Mouse (Mus musculus) gastrocnemius, postnatal 4 days (tissue): ENCODE measurements at regions not wholly inside any gene's neighbourhood (a gene's known extent, or its start where the extent isn't known, plus 50 kb on each side); places are given as distances from the start of the nearest gene placed in this dataset.
A peak's percentile ranks its signal among the peaks of the same experiment; 100 is the strongest.

Source experiments
- DNase-seq, 2 experiments: peaks; one replicate each; pipeline ENCODE4 v3.0.0; 2021 to 2022; ENCODE audit warnings: low spot score in 2 of 2, mixed read lengths in 2 of 2

DNA sequence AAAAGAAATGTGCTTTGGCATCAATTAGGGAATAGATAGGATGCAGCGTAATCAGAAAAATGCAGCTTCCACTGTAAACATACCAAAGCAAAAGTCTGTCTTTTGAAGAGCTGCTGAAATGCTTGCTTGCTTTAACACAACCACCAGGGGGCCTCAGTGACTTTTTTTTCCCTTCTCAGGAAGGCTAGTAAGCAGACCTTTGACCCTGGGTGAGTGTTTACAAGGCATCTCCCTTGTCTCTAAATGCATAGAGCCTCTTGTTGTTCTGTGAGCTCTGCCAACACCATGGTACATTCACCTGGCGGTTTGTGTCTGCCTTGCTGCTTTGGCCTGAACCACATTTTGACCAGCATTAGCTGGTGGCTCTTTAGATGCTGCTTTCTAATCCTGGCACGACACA, 191.9 kb upstream of the C9orf72 start:
- DNase-seq: peak in 1 of 2 experiments; percentile 20

DNA sequence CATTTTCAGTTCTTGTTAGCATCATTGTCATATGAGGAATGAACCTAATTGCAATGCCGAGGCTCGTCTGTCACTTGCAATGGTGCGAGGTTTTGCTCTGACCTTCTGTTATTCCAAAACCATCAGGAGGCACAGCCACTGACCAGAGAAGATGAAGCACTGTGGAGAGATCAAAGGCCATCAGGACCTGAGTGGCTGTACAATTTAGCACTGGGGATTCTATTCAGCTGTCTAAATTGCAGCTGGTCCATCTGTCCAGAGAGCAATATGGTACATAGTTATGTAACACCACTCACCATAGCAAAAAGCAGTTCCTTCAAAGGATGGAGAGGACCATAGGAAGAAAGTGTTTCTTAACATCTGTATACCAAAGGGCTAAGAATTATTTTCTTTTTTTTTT, 187.5 kb upstream of the C9orf72 start:
- DNase-seq: no peak

DNA sequence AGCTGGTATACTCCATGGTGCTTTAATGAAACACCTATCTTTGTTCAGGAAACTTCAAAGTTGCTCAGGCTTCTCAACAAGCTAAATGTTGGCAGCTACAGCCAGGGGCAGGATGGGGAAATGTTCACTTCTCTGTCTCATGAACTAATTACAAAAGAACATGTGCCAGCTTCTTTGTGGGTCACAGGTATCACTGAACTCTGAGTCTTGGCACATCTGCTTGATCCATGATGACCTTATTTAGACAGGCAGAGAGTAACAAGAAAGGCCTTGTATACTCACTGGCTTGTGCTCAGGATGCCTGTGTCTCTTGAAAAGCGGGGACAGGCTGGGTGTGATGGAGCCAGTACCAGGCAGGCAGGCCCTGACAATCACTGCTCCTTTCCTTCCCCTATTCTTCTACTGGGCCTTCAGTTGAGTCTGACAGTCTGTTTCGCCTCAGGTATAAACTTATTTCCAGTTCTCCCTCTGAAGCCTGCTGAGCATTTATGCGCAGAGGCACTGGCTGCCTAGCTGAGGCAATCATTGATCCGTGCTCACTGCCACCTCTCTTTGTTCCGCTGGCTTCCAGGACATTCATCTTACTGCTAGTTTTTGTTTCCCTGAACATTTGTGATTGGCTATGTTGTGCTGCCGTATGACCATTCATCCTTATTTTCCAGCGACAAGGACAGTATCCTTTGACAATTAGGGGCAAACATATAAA, 179.5 kb upstream of the C9orf72 start:
- DNase-seq: no peak

DNA sequence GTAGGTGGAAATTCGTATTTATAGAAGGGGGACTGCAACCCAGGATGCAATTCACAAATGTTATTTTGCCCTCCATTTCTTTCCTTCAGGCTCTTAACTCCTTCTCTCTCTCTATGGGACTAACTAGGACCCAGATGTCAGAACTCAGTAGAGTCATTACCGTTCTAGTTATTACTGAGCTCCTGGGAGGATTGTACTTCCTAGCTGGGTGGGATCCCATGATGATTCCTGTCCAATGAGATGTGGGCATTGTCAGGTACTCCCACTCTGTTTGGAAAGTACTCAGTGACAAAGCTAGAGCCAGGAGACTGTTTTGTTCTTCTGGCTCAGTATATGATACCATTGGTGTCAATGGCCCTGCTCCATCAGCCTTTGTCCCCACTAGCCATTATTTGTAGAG, 178.1 kb upstream of the C9orf72 start:
- DNase-seq: no peak

DNA sequence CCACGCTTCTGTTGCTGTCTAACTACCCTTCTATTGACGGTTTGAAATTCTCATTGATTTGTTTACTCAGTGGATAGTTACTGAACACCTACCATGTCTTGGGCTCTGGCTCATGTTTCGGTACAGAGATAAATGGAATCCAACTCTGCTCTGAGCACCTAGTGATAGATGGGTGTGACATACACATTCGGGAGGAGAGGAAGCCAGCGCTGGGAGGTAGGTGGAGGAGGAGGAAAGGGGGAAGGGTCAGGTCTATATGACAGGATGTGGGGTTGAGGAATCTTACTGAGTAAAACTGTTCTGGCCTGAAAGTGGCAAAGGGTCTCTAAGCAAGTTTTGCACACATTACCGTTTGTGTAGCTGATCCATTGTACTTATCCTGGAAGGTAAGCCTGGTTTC, 177.6 kb upstream of the C9orf72 start:
- no peak for DNase-seq

DNA sequence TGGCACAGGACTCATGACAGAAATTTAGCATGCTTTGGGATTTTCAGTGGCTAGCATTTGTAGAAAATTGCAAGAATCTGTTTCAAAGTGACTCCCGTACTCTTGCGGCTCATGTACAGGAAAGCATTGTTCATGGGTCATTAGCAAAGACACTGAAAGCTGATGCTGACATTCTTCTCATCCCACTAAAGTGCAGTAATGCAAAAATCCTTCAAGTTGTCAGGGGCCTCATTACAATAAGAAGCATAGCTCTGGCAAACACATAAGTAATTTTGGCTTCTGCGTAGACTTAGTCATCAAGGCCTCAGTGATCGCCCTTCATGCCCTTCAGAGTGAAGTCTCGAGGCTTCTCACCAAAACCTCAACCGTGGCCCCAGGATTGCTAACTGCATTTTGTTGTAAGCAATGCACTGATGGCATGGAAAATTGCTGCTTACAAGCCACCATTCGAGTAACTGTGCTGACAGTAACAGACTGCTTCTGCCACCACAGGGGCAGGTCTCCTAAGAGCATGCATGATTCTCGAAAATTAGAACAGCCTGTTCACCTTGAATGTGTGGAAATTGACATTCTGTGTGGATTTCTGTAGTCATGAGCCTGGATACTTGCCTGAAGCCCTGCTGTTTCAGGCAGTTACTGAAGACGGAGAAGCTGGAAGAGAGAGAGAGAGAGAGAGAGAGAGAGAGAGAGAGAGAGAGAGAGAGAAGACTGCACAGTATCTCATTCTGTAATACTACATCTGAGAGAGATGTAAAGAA, 176.6 kb upstream of the C9orf72 start:
- no peak for DNase-seq

DNA sequence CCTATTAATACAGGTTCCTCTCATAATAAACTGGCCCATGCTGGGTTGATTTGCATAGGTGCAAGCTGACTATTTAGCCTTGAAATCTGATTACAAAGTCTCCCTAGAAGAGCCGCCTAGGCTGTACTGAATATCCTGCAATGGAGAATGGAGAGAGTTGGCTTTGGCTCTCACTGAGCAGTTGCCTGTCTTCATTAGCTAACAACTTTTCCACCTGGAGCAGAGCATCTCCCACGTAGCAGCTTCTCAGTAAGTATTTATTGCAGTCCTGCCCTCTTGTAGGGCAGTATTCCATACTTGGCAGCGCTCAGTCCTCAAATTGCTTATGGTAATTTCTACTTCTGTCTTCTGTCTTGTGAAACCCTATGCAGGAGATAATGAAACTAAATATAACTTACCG, 175.8 kb upstream of the C9orf72 start:
- DNase-seq: no peak

DNA sequence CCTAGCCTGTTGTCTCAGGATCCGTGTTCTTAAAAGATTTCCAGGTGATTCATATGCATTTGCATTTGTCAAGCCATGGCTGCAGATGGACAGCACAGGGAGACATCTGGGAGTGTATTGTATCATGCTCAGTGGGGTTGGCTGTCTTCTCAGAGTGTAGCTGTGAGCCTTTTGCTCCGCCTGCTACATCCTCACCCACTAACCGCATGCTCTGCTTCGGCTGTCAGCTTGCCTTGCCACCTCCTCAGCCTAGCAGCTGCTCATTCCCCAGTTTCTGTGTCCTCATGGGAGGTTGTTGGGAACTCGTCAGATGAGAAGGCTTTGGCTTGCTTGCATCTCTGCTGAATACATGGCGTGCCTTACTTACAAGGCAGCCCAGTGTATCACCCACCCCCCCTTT, 174.5 kb upstream of the C9orf72 start:
- DNase-seq: no peak

DNA sequence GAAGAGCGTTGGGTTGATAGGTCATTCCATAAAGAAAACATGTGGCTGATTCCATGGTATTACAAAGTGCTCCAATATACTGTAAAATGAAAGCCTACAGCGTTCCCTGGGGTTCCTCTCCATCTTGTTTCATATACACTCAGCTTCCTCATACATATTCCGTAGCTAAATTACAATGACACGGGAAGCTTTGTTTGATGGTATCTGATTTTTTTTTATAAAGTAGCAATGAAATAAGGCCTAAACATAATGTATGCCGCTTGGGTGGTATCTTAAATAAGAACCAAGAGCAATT, 169.6 kb upstream of the C9orf72 start:
- DNase-seq: no peak

DNA sequence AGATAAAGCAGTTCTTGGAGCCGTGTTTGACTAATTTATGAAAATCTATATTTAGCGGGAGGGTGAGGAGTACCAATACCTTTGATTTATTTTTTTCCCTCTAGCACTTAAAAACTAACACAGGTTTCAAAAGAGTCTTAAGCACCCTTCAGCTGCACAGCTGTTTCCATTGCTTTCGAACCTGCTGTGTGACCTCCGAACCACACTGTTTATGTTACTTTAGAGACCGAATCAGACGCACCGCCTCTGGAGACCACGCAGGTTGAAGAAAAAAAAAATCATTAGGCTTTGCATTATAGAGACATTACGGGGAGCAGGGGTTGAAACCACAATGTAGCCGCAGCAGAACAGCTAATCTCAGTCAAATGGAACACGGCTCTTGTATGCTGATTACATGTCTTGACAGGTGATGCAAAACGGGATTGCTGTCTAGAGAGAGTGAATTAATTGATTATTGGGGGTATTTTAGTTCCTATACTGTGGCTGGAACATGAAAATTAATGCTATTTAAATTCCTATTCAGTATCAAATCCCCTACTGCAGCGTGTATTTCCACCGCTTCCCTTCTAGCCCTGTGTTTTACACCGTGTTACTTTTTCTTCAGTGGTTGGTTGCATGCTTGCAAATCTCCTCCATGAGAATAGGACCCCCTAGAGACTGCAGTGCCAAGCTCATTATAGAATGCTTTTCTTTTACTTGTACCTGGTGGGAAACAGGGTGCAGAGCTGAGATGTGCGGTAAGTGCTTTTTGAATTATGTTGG, 169.0 kb upstream of the C9orf72 start:
- no peak for DNase-seq

DNA sequence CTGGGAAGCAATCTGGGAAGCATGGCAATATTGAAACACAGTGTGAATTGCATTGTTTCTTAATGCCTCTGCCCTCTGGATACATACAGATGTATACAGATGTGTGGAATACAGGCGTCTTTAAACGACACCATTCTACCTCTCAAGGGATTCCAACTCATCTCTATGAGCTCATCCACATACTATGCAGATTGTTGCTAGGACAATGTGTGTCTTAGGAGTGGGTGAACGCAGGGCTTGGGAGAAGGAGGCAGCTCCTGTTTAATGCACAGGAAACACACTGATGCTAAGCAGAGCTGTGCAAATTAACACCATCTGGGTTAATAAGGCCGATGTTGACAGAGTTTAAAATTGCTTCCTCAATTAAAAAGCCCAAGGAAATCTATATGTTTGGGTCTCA, 149.8 kb upstream of the C9orf72 start:
- no peak for DNase-seq

DNA sequence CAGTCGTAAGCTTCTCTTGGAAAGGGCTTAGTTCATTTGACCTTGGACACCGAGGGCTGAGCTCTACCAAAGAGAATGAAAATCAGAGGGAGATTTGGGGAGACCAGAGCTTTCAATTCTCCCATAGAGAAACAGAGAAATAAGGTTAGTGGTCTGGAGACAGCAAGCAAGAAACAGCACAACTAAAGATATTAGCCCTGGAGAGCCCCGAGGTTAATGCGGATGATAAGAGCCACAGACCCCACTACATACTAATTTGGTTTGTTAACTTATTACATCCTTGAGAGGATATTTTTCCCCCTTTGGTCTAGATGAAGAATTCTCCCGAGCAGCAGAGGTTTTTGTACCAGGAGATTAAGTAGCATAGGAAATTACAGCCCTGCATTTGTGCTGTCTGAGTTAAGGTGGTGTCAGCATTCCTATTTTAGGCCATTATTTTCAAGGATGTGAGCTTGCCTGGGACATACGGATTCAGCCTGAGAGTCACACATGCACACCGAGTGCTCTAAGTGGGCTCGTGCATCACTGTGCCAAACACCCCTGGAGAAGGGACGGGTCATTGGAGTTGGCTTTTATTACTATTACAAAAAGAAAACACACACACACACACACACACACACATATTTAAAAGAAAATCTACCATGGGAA, 147.4 kb upstream of the C9orf72 start:
- DNase-seq: no peak

DNA sequence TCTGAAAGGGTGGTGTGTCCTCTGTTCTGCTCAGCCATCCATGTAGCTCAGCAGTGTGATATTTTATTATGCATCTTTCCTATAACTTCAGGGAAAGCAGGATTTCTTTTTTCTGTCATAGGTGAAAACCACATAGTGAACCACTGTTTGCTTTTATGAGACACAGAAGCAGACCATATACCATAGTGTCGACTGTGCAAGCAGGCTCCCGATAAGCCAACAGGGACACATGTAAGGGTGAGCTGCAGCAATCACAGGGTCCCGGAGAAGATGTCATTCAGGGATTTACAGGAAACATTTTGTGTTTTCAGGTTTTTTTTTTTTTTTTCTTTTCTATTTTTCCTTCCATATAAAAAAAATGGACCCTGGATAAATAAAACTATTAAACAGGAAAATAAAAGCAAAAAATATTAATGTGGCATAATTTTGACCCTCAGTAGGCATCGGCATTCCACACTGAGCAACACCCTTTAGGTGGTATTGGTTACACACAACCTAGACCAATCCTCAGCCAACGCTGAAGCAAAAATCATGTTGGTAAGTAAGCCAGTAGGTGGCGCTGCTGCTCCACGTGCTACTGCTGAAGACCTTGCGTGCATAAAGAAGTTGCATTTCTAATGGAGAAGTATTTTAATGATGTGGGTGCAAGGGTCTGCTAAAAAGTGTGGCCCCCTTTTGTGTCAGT, 146.7 kb upstream of the C9orf72 start:
- DNase-seq: peak; percentile 35 to 69

DNA sequence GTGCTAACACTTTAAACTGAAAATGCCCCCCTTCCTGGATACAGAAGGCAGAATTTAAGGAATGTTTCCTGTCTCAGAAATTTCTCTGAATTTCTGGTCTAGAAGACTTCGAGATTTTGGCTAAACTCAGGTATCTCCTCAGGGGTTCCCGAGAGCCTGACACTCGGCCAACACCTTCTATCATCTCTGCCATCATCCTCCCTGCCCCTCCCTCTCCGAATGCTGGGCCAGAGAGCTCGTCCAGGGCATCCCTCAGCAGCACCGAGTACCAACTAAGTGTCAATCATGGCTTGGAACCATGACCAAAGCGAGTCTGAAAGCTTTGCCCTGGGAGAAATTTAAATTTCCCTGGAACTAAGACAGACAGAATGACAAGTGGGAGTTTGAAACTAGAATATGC, 138.2 kb upstream of the C9orf72 start:
- DNase-seq: no peak

DNA sequence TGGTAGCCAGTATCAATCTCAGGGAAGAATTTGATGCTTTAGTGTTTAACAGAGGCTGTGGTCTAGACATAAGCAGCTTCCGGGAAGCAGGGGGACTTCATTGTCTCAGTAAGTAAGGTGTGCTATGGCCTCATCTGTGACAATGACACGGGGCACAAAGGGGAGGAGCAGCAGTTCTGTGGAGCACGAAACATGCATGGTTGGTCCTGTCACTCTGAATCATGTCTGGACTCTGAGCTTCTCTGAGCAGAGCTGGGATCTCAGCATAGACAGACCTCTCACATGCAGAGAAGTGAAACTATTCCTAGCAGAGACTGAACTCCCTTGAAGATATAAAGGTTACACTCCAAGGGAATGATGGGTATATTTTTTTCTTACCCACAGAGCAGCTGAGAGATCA, 136.2 kb upstream of the C9orf72 start:
- DNase-seq: no peak

DNA sequence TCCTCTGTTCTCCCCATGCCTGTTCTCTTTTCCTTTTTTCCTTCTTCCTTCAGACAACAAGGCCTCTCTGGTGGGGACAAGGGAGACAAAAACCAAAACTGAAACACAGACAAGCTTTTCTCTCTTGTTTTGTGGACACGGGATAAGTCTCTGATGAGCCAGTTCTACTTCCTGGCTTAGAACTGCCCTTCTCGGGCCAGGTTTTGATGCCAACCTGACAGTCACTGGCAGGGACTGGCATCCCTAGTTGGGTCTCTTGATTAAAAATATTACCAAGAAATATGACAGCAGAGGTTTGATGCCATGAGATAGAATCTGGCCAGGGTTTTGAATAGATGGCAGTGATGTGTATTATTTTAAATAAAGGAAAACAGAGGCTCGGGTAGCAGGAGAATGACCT, 133.4 kb upstream of the C9orf72 start:
- DNase-seq: no peak

DNA sequence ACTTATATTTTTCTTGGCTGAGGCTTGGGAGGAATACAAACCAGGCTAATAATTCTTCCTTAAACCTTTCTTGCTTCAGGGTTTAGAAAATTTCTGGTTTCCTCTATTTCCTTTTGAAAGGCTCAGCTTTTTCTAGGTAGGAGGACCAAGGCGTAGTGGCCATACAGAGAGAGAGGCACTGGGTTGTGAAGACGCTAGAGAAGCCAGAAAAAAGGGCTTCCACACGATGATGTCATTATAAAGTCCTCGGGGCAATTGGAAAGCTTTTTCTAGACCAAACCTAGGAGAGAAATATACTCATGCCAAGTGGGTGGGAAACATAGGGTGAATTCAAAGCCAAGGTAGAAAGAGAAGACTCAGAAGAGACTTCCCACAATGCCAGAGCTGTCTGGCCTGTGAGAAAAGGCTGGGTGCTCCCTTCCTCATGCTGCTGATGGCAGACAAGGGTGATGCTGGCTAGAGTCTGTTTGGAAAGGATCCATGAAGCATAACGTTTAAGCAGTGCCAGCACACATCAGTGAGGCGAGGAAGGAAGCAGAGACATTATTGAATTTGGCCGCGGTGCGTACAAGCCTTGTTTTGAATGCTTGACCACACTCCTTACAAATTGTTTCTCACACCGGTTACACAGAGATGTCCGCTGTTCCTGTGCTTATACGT, 131.1 kb upstream of the C9orf72 start:
- no peak for DNase-seq

DNA sequence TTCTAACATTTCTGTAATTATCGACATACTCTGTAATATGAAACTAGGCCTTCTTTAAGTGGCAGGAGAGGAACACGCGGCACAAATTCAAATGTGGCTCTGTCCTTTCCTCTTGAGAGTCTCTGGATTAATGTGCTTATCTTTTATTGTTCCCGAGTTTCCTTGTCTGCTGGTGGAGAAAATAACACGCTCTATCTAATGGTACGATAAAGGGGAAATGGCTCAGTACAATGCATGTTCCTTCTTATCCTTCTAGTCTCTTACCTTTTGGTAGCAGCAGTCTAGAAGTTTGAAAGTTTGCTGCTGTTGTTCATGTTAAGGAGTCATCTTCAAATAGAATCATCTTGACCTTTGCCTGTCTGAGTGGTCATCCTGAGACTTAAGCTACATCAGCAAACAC, 130.1 kb upstream of the C9orf72 start:
- no peak for DNase-seq

DNA sequence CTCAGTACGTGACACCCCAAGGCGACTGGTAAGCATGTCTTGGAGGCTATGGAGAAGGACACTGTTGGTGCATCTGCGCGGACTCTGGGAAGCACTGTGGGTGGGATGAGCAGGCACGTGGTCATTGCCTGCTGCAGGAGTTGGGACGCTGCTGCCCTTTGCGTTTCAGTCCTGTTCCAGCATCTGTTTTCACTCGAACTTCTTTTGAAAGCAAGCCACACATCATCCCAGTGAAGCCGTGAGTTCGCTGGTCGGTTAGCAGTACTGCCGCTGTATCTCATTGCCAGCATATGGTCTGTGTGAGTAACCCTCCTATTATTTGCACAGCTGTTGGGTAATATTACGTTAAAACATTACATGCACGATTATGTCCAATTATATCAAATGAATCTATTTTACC, 128.1 kb upstream of the C9orf72 start:
- no peak for DNase-seq

DNA sequence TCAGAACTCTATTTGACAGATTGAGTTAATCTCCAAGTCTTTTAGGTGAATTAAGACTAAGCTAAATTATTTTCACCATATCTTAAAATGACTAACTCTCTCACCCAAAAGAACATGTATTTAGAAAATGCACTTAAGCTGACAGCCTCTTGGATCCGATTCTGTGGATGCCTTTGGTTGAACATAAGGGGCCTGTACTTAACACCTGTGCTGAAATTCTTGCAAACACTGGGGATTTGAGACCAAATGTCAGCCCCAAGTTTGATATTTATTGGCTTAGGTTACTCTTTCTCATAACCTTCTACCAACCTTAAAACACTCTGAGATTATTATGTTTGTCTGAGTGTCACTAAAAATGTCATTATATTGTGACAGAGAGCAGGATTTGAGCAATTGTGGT, 126.6 kb upstream of the C9orf72 start:
- no peak for DNase-seq

DNA sequence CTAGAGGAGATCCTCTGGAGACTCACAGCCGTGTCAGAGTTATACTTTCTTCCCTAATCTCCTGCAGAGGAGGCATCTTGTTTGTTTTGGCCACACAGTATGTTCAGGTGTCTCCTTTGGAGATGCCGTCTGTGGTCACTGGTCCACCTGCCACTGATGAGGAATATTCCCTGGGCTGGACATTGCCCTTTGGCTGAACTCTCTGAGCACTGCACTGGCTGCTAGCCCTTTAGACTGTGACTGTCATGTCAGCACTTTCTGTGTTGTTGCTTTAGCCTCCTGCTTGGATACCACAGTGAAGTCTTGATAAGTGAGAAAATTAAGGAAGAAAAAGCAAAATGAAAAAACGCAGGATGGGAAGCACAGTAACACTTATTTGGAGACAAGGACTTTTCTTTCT, 124.5 kb upstream of the C9orf72 start:
- DNase-seq: no peak
